Mouse (Mus musculus) gastrocnemius, adult 8-10 months (tissue): ENCODE results near the gene Kdelr3. TPM values are rescaled to one million over a fixed set of nuclear protein-coding genes. Genes with fewer than 3 reads are reported as not detected.

Experiments used
- DNase-seq, 2 experiments: peaks; one replicate each; pipeline ENCODE4 v3.0.0; 2022; ENCODE audit warnings: low spot score in 2 of 2
- microRNA-seq: library from miRNA; unstranded; fragments of <30 nt; microRNA quantifications from one replicate; pipeline ENCODE4 v1.2.0, GENCODE M21; 2022
- total RNA-seq, 4 experiments: library from RNA; stranded (reverse); gene quantifications; 2 replicates each; pipeline ENCODE4 v1.2.4; 2022

Gene Kdelr3
- total RNA-seq, 4 experiments from 2014 or later = 0.80 to 1.2 (median 1.0) TPM

- no peak for DNase-seq
Measured at GRCm38 (mm10) chr15:79559649-79560048, 43.4 kb downstream of the Kdelr3 start.

GRCm38 (mm10) chr15:79562417-79562816, 46.2 kb downstream of the Kdelr3 start:
- no peak for DNase-seq

- no peak for DNase-seq
Measured at GRCm38 (mm10) chr15:79575543-79576222, 59.5 kb downstream of the Kdelr3 start.

GRCm38 (mm10) chr15:79576947-79577346, 60.7 kb downstream of the Kdelr3 start:
- DNase-seq = no peak

Small RNAs within 50 kb of the gene (microRNA-seq; reads per million reads assigned to microRNA genes)
- gene Gm44302 = not detected

Other genes with a start within 250 kb of the Kdelr3 start
- gene Baiap2l2, start 230.9 kb upstream of the Kdelr3 start, total RNA-seq = 1 to 10 TPM; 2.6 to 6.1 (median 3.5) TPM
- 10 to 100 TPM; 17.3 to 22.2 (median 18.0) TPM for gene Pla2g6, start 188.0 kb upstream of the Kdelr3 start, total RNA-seq
- 1 to 10 TPM; 2.4 to 6.3 (median 4.3) TPM for gene Maff, start 169.8 kb upstream of the Kdelr3 start, total RNA-seq
- gene Tmem184b, start 112.8 kb upstream of the Kdelr3 start, total RNA-seq = 10 to 100 TPM; 18.6 to 28.1 (median 21.8) TPM
- 10 to 100 TPM; 54.1 to 61.3 (median 59.2) TPM for gene Csnk1e, start 60.8 kb upstream of the Kdelr3 start, total RNA-seq
- under 1 TPM in 1 of 4 experiments, not detected in 3; 0.19 TPM for gene Kcnj4, start 11.2 kb upstream of the Kdelr3 start, total RNA-seq
- 10 to 100 TPM; 40.2 to 59.7 (median 49.7) TPM for gene Ddx17, start 30.3 kb downstream of the Kdelr3 start, total RNA-seq
- not detected for gene Dmc1, start 88.7 kb downstream of the Kdelr3 start, total RNA-seq
- 1 to 10 TPM in 1 of 4 experiments, under 1 TPM in 3; 0.27 to 1.1 (median 0.84) TPM for gene Fam227a, start 142.5 kb downstream of the Kdelr3 start, total RNA-seq
- gene Cby1, start 142.8 kb downstream of the Kdelr3 start, total RNA-seq = 10 to 100 TPM; 14.1 to 15.8 (median 14.4) TPM
- 10 to 100 TPM; 56.0 to 62.6 (median 58.7) TPM for gene Tomm22, start 154.4 kb downstream of the Kdelr3 start, total RNA-seq
- 10 to 100 TPM; 10.2 to 18.0 (median 13.5) TPM for gene Josd1, start 171.5 kb downstream of the Kdelr3 start, total RNA-seq
- gene Gtpbp1, start 174.4 kb downstream of the Kdelr3 start, total RNA-seq = 10 to 100 TPM; 21.8 to 29.7 (median 24.0) TPM
- gene Sun2, start 226.1 kb downstream of the Kdelr3 start, total RNA-seq = 10 to 100 TPM; 76.6 to 84.7 (median 80.3) TPM